In the genomic region with DNA sequence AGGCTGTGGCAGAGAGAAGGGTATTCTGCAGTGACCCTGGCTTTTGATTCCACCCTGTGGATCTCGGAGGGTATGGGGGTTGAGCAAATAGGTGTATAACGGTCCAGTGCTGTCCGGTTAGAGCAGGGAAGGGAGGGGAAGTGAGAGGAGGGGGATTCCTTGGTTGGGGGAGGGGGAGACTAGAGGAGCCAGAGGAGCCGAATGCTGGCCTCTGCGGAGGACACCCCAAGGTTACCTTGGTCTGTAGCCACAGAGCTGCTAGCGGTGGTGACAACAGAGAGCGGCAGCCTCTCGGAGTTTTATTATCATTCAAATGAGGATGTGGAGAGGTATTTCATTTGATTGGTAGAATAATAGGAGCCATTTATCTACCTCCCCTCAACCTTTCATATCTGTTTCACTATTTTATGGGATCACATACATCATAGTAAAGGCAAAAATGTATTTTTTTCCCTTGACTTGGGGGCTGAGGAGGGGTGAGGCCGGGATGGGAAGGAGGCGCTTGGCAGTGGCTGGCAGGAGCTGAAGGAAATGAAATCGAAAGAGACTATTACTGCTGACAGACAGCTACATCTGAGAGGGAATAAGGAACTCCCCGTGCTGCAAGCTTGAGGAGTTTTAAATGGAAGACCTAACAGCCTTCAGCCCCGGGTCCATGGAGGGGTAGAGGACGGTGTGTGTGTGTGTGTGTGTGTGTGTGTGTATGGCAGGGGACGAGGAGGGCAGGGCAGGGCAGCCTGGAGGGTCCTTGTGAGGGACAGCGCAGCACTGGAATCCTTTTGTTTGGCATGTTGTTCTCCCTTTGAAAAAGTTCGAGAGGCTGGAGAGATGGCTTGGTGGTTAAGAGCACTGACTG, we compare ENCODE assay signal across 20 mouse cellular contexts. TPM values are rescaled to one million over a fixed set of nuclear protein-coding genes. Genes with fewer than 3 reads are reported as not detected.
DNase-seq lines count a peak whose midpoint lies in the region; ATAC-seq and TF ChIP-seq lines count a peak whose summit lies in the region.
"Had no signal": no experiment of that assay in that cellular context is flagged by ENCODE, and none has a peak within 500 bp of the region (broad histone marks: within the 10 kb centered on the region; RNA-seq: fewer than 3 reads in every experiment).

No protein-coding gene starts in this region.

- H3K36me3 ChIP-seq in heart, embryonic 12.5 days = no peaks in the 10 kb centered on the region
- H3K36me3 ChIP-seq in heart, adult 2 months (ENCODE audit: control insufficient read depth, insufficient read depth, low read length) = no peaks in the 10 kb centered on the region
- no peaks in the 10 kb centered on the region for H3K36me3 ChIP-seq in forebrain, embryonic 14.5 days (ENCODE audit: control insufficient read depth, insufficient read depth, low read length)
- no peaks in the 10 kb centered on the region for H3K36me3 ChIP-seq in hindbrain, embryonic 16.5 days (ENCODE audit: control insufficient read depth, insufficient read depth, low read length)
- H3K36me3 ChIP-seq in neural tube, embryonic 14.5 days (ENCODE audit: control insufficient read depth, insufficient read depth, low read length) = no peaks in the 10 kb centered on the region
- H3K36me3 ChIP-seq: embryonic facial prominence, embryonic 10.5 days had no signal

- H3K9ac ChIP-seq in heart, embryonic 12.5 days = no peak overlapping the region
- H3K9ac ChIP-seq in heart, adult 2 months (ENCODE audit: low read depth, low read length) = no peak overlapping the region
- H3K9ac ChIP-seq in forebrain, embryonic 14.5 days (ENCODE audit: low read length) = 0 out of 2 replicates have a peak overlapping the region, but pooled peaks have one; percentile 13
- H3K9ac ChIP-seq in hindbrain, embryonic 16.5 days (ENCODE audit: low read depth, low read length) = no peak overlapping the region
- no peak overlapping the region for H3K9ac ChIP-seq in neural tube, embryonic 14.5 days (replicated peaks; ENCODE audit: low read depth, low read length)

- no peak for DNase-seq in heart, adult 2 months
- DNase-seq in forebrain, embryonic 14.5 days (ENCODE audit: low spot score) = peak; percentile 55
- DNase-seq in gastrocnemius, postnatal 14 days = no peak
- no peak for DNase-seq in B cell, adult 2 months
- DNase-seq in frontal cortex, postnatal 14 days (ENCODE audit: low spot score in 2 of 2) = no peak
- DNase-seq: cerebellum, adult 8-10 months; heart, adult 18-20 months; heart, postnatal 4 days; kidney, adult 8-10 months; right cerebral cortex, postnatal 4 days had no signal

- TF ChIP-seq POLR2A in heart, adult 2 months (IDR thresholded peaks at IDR 0.05; ENCODE audit: insufficient read depth, low read depth, low read length) = no peak

- no peaks in the 10 kb centered on the region for H3K79me2 ChIP-seq in heart, adult 2 months (replicated peaks; ENCODE audit: control insufficient read depth, insufficient read depth, low read length)

- H3K4me3 ChIP-seq in heart, embryonic 12.5 days = no peak overlapping the region
- H3K4me3 ChIP-seq in heart, adult 2 months = no peak overlapping the region
- H3K4me3 ChIP-seq in forebrain, embryonic 14.5 days (ENCODE audit: low read depth, low read length) = no peak overlapping the region
- no peak overlapping the region for H3K4me3 ChIP-seq in hindbrain, embryonic 16.5 days (ENCODE audit: low read length)
- H3K4me3 ChIP-seq in neural tube, embryonic 14.5 days (ENCODE audit: low read depth, low read length) = no peak overlapping the region
- H3K4me3 ChIP-seq: embryonic facial prominence, embryonic 10.5 days had no signal

- peak overlapping the region; percentile 12; the same call in 1 of the 2 replicates for H3K4me2 ChIP-seq in heart, embryonic 12.5 days
- no peak overlapping the region; the same call in 1 of the 2 replicates for H3K4me2 ChIP-seq in forebrain, embryonic 14.5 days (ENCODE audit: low read length)
- H3K4me2 ChIP-seq in hindbrain, embryonic 16.5 days (ENCODE audit: low read length) = peak overlapping the region; percentile 25
- H3K4me2 ChIP-seq in neural tube, embryonic 14.5 days (ENCODE audit: low read depth, low read length) = 0 out of 2 replicates have a peak overlapping the region, but pooled peaks have one; percentile 6
- H3K4me2 ChIP-seq: liver, embryonic 11.5 days had no signal

- no peaks in the 10 kb centered on the region for H3K9me3 ChIP-seq in heart, embryonic 12.5 days (replicated peaks)
- H3K9me3 ChIP-seq in forebrain, embryonic 14.5 days (replicated peaks; ENCODE audit: control insufficient read depth, low read length) = no peaks in the 10 kb centered on the region
- H3K9me3 ChIP-seq in hindbrain, embryonic 16.5 days (ENCODE audit: control insufficient read depth, low read length) = no peaks in the 10 kb centered on the region
- no peaks in the 10 kb centered on the region for H3K9me3 ChIP-seq in neural tube, embryonic 14.5 days (ENCODE audit: control insufficient read depth, low read length)
- H3K9me3 ChIP-seq: embryonic facial prominence, embryonic 10.5 days had no signal

- H3K4me1 ChIP-seq in heart, embryonic 12.5 days (replicated peaks) = no peaks in the 10 kb centered on the region
- H3K4me1 ChIP-seq in heart, adult 2 months (ENCODE audit: control insufficient read depth, insufficient read depth, low read length) = no peaks in the 10 kb centered on the region
- H3K4me1 ChIP-seq in forebrain, embryonic 14.5 days (ENCODE audit: control insufficient read depth, insufficient read depth, low read length) = peaks cover 4% of the 10 kb centered on the region
- H3K4me1 ChIP-seq in hindbrain, embryonic 16.5 days (ENCODE audit: control insufficient read depth, insufficient read depth, low read depth, low read length) = peaks cover 10% of the 10 kb centered on the region
- H3K4me1 ChIP-seq in neural tube, embryonic 14.5 days (ENCODE audit: control insufficient read depth, insufficient read depth, low read length) = no peaks in the 10 kb centered on the region

- no peak overlapping the region for H3K27ac ChIP-seq in heart, embryonic 12.5 days (ENCODE audit: poor library complexity, severe bottlenecking)
- H3K27ac ChIP-seq in heart, adult 2 months = no peak overlapping the region
- peak overlapping the region; percentile 66 for H3K27ac ChIP-seq in forebrain, embryonic 14.5 days (ENCODE audit: low read depth, low read length)
- peak overlapping the region; percentile 55 for H3K27ac ChIP-seq in hindbrain, embryonic 16.5 days (ENCODE audit: low read depth, low read length)
- peak overlapping the region; percentile 70 for H3K27ac ChIP-seq in neural tube, embryonic 14.5 days (ENCODE audit: low read depth, low read length)
- H3K27ac ChIP-seq: embryonic facial prominence, embryonic 10.5 days had no signal

- no peak for TF ChIP-seq EP300 in heart, adult 2 months (IDR thresholded peaks at IDR 0.05; ENCODE audit: insufficient read depth, low read depth, low read length)

- peaks cover 15% of the 10 kb centered on the region; the same call in 1 of the 2 replicates for H3K27me3 ChIP-seq in heart, embryonic 12.5 days (replicated peaks)
- no peaks in the 10 kb centered on the region for H3K27me3 ChIP-seq in heart, adult 2 months (ENCODE audit: control insufficient read depth, insufficient read depth, low read length)
- H3K27me3 ChIP-seq in forebrain, embryonic 14.5 days (replicated peaks; ENCODE audit: control insufficient read depth, insufficient read depth, low read length) = no peaks in the 10 kb centered on the region
- H3K27me3 ChIP-seq in hindbrain, embryonic 16.5 days (replicated peaks; ENCODE audit: control insufficient read depth, insufficient read depth, low read length) = no peaks in the 10 kb centered on the region
- H3K27me3 ChIP-seq in neural tube, embryonic 14.5 days (ENCODE audit: control insufficient read depth, insufficient read depth, low read length) = no peaks in the 10 kb centered on the region

- 32% methylated on average over 17 of the region's 17 CpGs for WGBS in heart, embryonic 12.5 days
- 30% methylated on average over 17 of the region's 17 CpGs for WGBS in heart, adult 2 months
- 13% methylated on average over 17 of the region's 17 CpGs for WGBS in forebrain, embryonic 14.5 days
- WGBS in hindbrain, embryonic 16.5 days = 14% methylated on average over 17 of the region's 17 CpGs
- 16% methylated on average over 17 of the region's 17 CpGs for WGBS in neural tube, embryonic 14.5 days

- no peak for ATAC-seq in heart, embryonic 12.5 days (ENCODE audit: insufficient number of reproducible peaks, low FRiP score)
- peak; percentile 48 for ATAC-seq in forebrain, embryonic 14.5 days
- ATAC-seq in hindbrain, embryonic 16.5 days = peak; percentile 74
- ATAC-seq in neural tube, embryonic 14.5 days (ENCODE audit: low read depth) = peak; percentile 69
- ATAC-seq: lung, postnatal 0 days had no signal

- no peak for TF ChIP-seq CTCF in heart, adult 2 months (IDR thresholded peaks at IDR 0.05)

- intact Hi-C loops in heart, adult 2 months (cut with DNase I) = no loop called here
- intact Hi-C loops in gastrocnemius, postnatal 14 days (cut with DNase I; ENCODE audit: low total_unique reads) = no loop called here

RNA-seq across cellular contexts. Expression of a gene that starts 29.4 kb away (rescaled TPM):
- polyA plus RNA-seq in heart, embryonic 12.5 days (2016; fragmentation: Nextera tagmentation; extraction: Ambion mirVana) = 3.1 and 5.8 TPM in 2 replicates
- 10 to 100 TPM; 10.0 to 12.7 TPM for total RNA-seq in heart, adult 2 months (2021)
- 7.2 and 7.6 TPM in 2 replicates for polyA plus RNA-seq in heart, adult 2 months (2012; rRNA removed)
- 16.0 and 16.3 TPM in 2 replicates for polyA plus RNA-seq in forebrain, embryonic 14.5 days (2014; fragmentation: Nextera tagmentation; extraction: Ambion mirVana)
- 105 and 131 TPM in 2 replicates for polyA plus RNA-seq in hindbrain, embryonic 16.5 days (2015; fragmentation: Nextera tagmentation; extraction: Ambion mirVana)
- polyA plus RNA-seq in neural tube, embryonic 14.5 days (2014; fragmentation: Nextera tagmentation; extraction: Ambion mirVana) = 78.1 and 82.3 TPM in 2 replicates
- 10 to 100 TPM; 23.0 to 25.8 TPM for total RNA-seq in gastrocnemius, postnatal 14 days (2021)

RNA-seq across cellular contexts. Expression of a gene that starts 34.8 kb away (rescaled TPM):
- polyA plus RNA-seq in heart, embryonic 12.5 days (2016; fragmentation: Nextera tagmentation; extraction: Ambion mirVana) = not detected in 2 replicates
- total RNA-seq in heart, adult 2 months (2021) = not detected
- polyA plus RNA-seq in heart, adult 2 months (2012; rRNA removed) = not detected in 2 replicates
- not detected in 2 replicates for polyA plus RNA-seq in forebrain, embryonic 14.5 days (2014; fragmentation: Nextera tagmentation; extraction: Ambion mirVana)
- polyA plus RNA-seq in hindbrain, embryonic 16.5 days (2015; fragmentation: Nextera tagmentation; extraction: Ambion mirVana) = not detected in 2 replicates
- not detected in 2 replicates for polyA plus RNA-seq in neural tube, embryonic 14.5 days (2014; fragmentation: Nextera tagmentation; extraction: Ambion mirVana)
- not detected for total RNA-seq in gastrocnemius, postnatal 14 days (2021)
- total RNA-seq: heart, adult 18-20 months; heart, postnatal 4 days; layer of hippocampus, adult 18-20 months; left cerebral cortex, postnatal 14 days; MEL had no signal
- polyA plus RNA-seq: embryonic facial prominence, embryonic 10.5 days; liver, embryonic 11.5 days; lung, postnatal 0 days; stomach, embryonic 14.5 days had no signal

RNA-seq across cellular contexts. Expression of a gene that starts 52.2 kb away (rescaled TPM):
- 0.18 and 0.37 TPM in 2 replicates for polyA plus RNA-seq in heart, embryonic 12.5 days (2016; fragmentation: Nextera tagmentation; extraction: Ambion mirVana)
- total RNA-seq in heart, adult 2 months (2021) = not detected
- polyA plus RNA-seq in heart, adult 2 months (2012; rRNA removed) = 0.20 and 0.31 TPM in 2 replicates
- 25.7 and 31.8 TPM in 2 replicates for polyA plus RNA-seq in forebrain, embryonic 14.5 days (2014; fragmentation: Nextera tagmentation; extraction: Ambion mirVana)
- 130 and 157 TPM in 2 replicates for polyA plus RNA-seq in hindbrain, embryonic 16.5 days (2015; fragmentation: Nextera tagmentation; extraction: Ambion mirVana)
- polyA plus RNA-seq in neural tube, embryonic 14.5 days (2014; fragmentation: Nextera tagmentation; extraction: Ambion mirVana) = 61.3 and 118 TPM in 2 replicates
- total RNA-seq in gastrocnemius, postnatal 14 days (2021) = under 1 TPM in 1 of 2 experiments, not detected in 1; 0.18 TPM
- total RNA-seq: heart, adult 18-20 months; heart, postnatal 4 days; MEL had no signal
- polyA plus RNA-seq: liver, embryonic 11.5 days; lung, postnatal 0 days had no signal

Comparison
In these comparisons a context has a peak if more than half of its experiments do, and no peak if none do; other contexts are left out.
1. H3K27ac ChIP-seq: peak in forebrain, embryonic 14.5 days (single experiment), hindbrain, embryonic 16.5 days (single experiment) and neural tube, embryonic 14.5 days (single experiment); none in heart, embryonic 12.5 days (single experiment) and heart, adult 2 months (single experiment).
2. RNA of a gene that starts 52.2 kb away (polyA plus RNA-seq): 130 to 157 TPM in hindbrain, embryonic 16.5 days, 61.3 to 118 TPM in neural tube, embryonic 14.5 days and 25.7 to 31.8 TPM in forebrain, embryonic 14.5 days; 0.18 to 0.37 TPM in heart, embryonic 12.5 days and 0.20 to 0.31 TPM in heart, adult 2 months; every median in the first group is over 10 times any median in the second.